ENCODE assay signal across 8 mouse cellular contexts in genomic region chr19:6970460-6971085, GRCm38 (mm10). TPM values are rescaled to one million over a fixed set of nuclear protein-coding genes. Genes with fewer than 3 reads are reported as not detected.
DNase-seq lines count a peak whose midpoint lies in the region; ATAC-seq and TF ChIP-seq lines count a peak whose summit lies in the region.

No protein-coding gene starts in this region.

- peak overlapping the region; percentile 50 for H3K4me2 ChIP-seq in neural tube, embryonic 11.5 days (ENCODE audit: low read depth)
- H3K4me2 ChIP-seq in intestine, embryonic 15.5 days (replicated peaks) = peak overlapping the region; percentile 72

- no peak for TF ChIP-seq CTCF in small intestine, adult 2 months (IDR thresholded peaks at IDR 0.05; ENCODE audit: extremely low read depth, insufficient read length, insufficient replicate concordance, low read depth, low read length)

- H3K27ac ChIP-seq in neural tube, embryonic 11.5 days (ENCODE audit: low read depth, low read length) = no peak overlapping the region
- peak overlapping the region; percentile 92 for H3K27ac ChIP-seq in intestine, embryonic 15.5 days
- H3K27ac ChIP-seq in small intestine, adult 2 months (ENCODE audit: insufficient read depth, low read depth, low read length) = peak overlapping the region; percentile 84

- no peak for TF ChIP-seq POLR2A in small intestine, adult 2 months (IDR thresholded peaks at IDR 0.05; ENCODE audit: low read depth, low read length)

- DNase-seq in cerebellum, adult 9-11 months = peak; percentile 46
- no peak for DNase-seq in cerebellum, postnatal 4 days (ENCODE audit: low spot score in 2 of 2)
- no peak for DNase-seq in neural tube, embryonic 11.5 days (ENCODE audit: low spot score)
- no peak for DNase-seq in neural tube, embryonic 10.5 days (ENCODE audit: extremely low spot score, low spot score)
- no peak for DNase-seq in right cerebral cortex, adult 18-20 months
- no peak for DNase-seq in right cerebral cortex, postnatal 25 days

- no peak overlapping the region; the same call in 1 of the 2 replicates for H3K4me3 ChIP-seq in neural tube, embryonic 11.5 days (ENCODE audit: low read depth, low read length)
- peak overlapping the region; percentile 74 for H3K4me3 ChIP-seq in intestine, embryonic 15.5 days (replicated peaks)
- H3K4me3 ChIP-seq in small intestine, adult 2 months (ENCODE audit: low read depth, low read length) = peak overlapping the region; percentile 92

- no peak overlapping the region; the same call in 1 of the 2 replicates for H3K9ac ChIP-seq in neural tube, embryonic 11.5 days (ENCODE audit: low read length)
- peak overlapping the region; percentile 87 for H3K9ac ChIP-seq in intestine, embryonic 15.5 days

- 26% methylated on average over 11 of the region's 11 CpGs for WGBS in neural tube, embryonic 11.5 days
- 28% methylated on average over 11 of the region's 11 CpGs for WGBS in intestine, embryonic 15.5 days
- WGBS in small intestine, adult 2 months = 13% methylated on average over 11 of the region's 11 CpGs

- ATAC-seq in neural tube, embryonic 11.5 days (ENCODE audit: insufficient read depth, low FRiP score, low TSS enrichment) = no peak
- ATAC-seq in intestine, embryonic 15.5 days = no peak

- H3K36me3 ChIP-seq in neural tube, embryonic 11.5 days (ENCODE audit: control insufficient read depth, insufficient read depth, low read length) = no peaks in the 10 kb centered on the region
- peaks cover 8% of the 10 kb centered on the region; the same call in 1 of the 2 replicates for H3K36me3 ChIP-seq in intestine, embryonic 15.5 days
- peaks cover 14% of the 10 kb centered on the region for H3K36me3 ChIP-seq in small intestine, adult 2 months (ENCODE audit: control insufficient read depth, insufficient read depth, low read length)

- H3K9me3 ChIP-seq in neural tube, embryonic 11.5 days (ENCODE audit: control insufficient read depth, low read length) = no peaks in the 10 kb centered on the region
- H3K9me3 ChIP-seq in intestine, embryonic 15.5 days = no peaks in the 10 kb centered on the region

- H3K27me3 ChIP-seq in neural tube, embryonic 11.5 days (ENCODE audit: control insufficient read depth, insufficient read depth, low read length) = 0 out of 2 replicates have a peak, but pooled peaks cover 7% of the 10 kb centered on the region
- no peaks in the 10 kb centered on the region for H3K27me3 ChIP-seq in intestine, embryonic 15.5 days (replicated peaks)
- H3K27me3 ChIP-seq in small intestine, adult 2 months (ENCODE audit: control insufficient read depth, insufficient read depth, low read length) = no peaks in the 10 kb centered on the region

- peaks cover 19% of the 10 kb centered on the region for H3K4me1 ChIP-seq in neural tube, embryonic 11.5 days (ENCODE audit: control insufficient read depth, insufficient read depth, low read length)
- H3K4me1 ChIP-seq in intestine, embryonic 15.5 days (replicated peaks) = peaks cover 54% of the 10 kb centered on the region
- peaks cover 32% of the 10 kb centered on the region for H3K4me1 ChIP-seq in small intestine, adult 2 months (ENCODE audit: control insufficient read depth, insufficient read depth, insufficient read length, low read length)

RNA-seq across cellular contexts. Expression of gene Ppp1r14b, which starts 4.2 kb away (rescaled TPM):
- polyA plus RNA-seq in neural tube, embryonic 11.5 days (2014; fragmentation: Nextera tagmentation; extraction: Ambion mirVana) = 290 and 313 TPM in 2 replicates
- 177 and 188 TPM in 2 replicates for polyA plus RNA-seq in intestine, embryonic 15.5 days (2015; fragmentation: Nextera tagmentation; extraction: Ambion mirVana)
- 44.2 and 100 TPM in 2 replicates for polyA plus RNA-seq in small intestine, adult 2 months (2012; rRNA removed)

RNA-seq across cellular contexts. Expression of gene Plcb3, which starts 5.7 kb away (rescaled TPM):
- polyA plus RNA-seq in neural tube, embryonic 11.5 days (2014; fragmentation: Nextera tagmentation; extraction: Ambion mirVana) = 22.7 and 25.0 TPM in 2 replicates
- polyA plus RNA-seq in intestine, embryonic 15.5 days (2015; fragmentation: Nextera tagmentation; extraction: Ambion mirVana) = 187 and 198 TPM in 2 replicates
- 200 and 595 TPM in 2 replicates for polyA plus RNA-seq in small intestine, adult 2 months (2012; rRNA removed)

RNA-seq across cellular contexts. Expression of gene Fkbp2, which starts 9.7 kb away (rescaled TPM):
- 80.1 and 86.5 TPM in 2 replicates for polyA plus RNA-seq in neural tube, embryonic 11.5 days (2014; fragmentation: Nextera tagmentation; extraction: Ambion mirVana)
- polyA plus RNA-seq in intestine, embryonic 15.5 days (2015; fragmentation: Nextera tagmentation; extraction: Ambion mirVana) = 154 and 170 TPM in 2 replicates
- 23.0 and 47.9 TPM in 2 replicates for polyA plus RNA-seq in small intestine, adult 2 months (2012; rRNA removed)

RNA-seq across cellular contexts. Expression of gene Vegfb, which starts 16.9 kb away (rescaled TPM):
- polyA plus RNA-seq in neural tube, embryonic 11.5 days (2014; fragmentation: Nextera tagmentation; extraction: Ambion mirVana) = 27.8 and 29.4 TPM in 2 replicates
- 44.0 and 46.7 TPM in 2 replicates for polyA plus RNA-seq in intestine, embryonic 15.5 days (2015; fragmentation: Nextera tagmentation; extraction: Ambion mirVana)
- polyA plus RNA-seq in small intestine, adult 2 months (2012; rRNA removed) = 19.8 and 20.4 TPM in 2 replicates

RNA-seq across cellular contexts. Expression of gene Dnajc4, which starts 21.8 kb away (rescaled TPM):
- 16.2 and 17.3 TPM in 2 replicates for polyA plus RNA-seq in neural tube, embryonic 11.5 days (2014; fragmentation: Nextera tagmentation; extraction: Ambion mirVana)
- 22.7 and 27.5 TPM in 2 replicates for polyA plus RNA-seq in intestine, embryonic 15.5 days (2015; fragmentation: Nextera tagmentation; extraction: Ambion mirVana)
- 34.1 and 53.4 TPM in 2 replicates for polyA plus RNA-seq in small intestine, adult 2 months (2012; rRNA removed)
